Mouse (Mus musculus): ENCODE measurements around the gene Zfp541. TPM values are rescaled to one million over a fixed set of nuclear protein-coding genes. Genes with fewer than 3 reads are reported as not detected.

Zfp541 gene
- polyA plus RNA-seq (2014; fragmentation: Illumina TruSeq; extraction: RNeasy Lipid Tissue Mini Kit (QIAGEN cat#74804); ENCODE audit: low read depth, low replicate concordance): 3.0 TPM

DNA sequence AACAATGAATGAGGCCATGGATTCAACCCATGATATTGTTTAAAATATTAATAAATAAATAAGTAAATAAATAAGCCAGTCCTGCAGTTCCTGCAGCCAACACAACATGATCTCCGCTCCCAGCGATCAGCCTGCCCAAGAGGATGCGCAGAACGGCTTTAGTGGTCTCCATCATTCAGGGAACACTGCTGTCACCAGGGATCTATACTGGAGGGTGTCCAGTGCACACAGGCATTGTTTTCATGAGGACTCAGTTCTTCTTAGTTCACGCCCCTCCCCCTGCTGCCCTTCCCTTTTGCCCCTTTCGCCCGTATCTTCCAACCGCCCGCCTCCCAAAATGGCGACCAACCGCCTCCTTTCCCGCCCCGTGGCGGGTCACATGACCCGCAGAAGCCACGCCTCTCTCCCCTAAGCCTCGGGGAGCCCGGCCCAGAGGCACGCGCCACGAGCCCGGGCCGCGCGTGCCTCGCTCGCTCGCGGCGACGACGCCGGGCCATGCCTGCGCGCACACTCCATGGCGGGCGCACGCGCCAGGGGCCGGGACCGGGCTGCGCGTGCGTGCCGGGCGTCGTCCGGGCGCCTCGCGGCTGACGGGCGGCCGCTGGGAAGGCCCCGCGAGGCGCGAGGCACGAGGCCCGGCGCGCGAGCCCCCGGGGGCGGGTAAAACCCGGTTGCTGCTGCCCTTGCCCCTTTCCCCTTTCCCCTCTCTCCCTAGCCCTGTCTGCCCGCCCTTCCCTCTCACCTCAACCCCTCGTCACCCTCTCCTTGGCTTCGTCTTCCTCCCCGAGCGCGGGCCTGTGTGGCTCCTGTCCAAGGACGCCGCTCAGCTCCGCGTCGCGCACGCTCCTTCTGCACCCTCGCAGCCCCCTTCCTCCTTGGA, at the start of gene Zfp541:
Zfp541 (plus strand) TSS at position 596 of the 880 bp plus-strand sequence.

GRCm38 (mm10) chr7:16047338-16048146, 14.1 kb upstream of the Zfp541 start, which contains the start of gene Bicra:
Bicra (minus strand) TSS chr7:16047921.

DNA sequence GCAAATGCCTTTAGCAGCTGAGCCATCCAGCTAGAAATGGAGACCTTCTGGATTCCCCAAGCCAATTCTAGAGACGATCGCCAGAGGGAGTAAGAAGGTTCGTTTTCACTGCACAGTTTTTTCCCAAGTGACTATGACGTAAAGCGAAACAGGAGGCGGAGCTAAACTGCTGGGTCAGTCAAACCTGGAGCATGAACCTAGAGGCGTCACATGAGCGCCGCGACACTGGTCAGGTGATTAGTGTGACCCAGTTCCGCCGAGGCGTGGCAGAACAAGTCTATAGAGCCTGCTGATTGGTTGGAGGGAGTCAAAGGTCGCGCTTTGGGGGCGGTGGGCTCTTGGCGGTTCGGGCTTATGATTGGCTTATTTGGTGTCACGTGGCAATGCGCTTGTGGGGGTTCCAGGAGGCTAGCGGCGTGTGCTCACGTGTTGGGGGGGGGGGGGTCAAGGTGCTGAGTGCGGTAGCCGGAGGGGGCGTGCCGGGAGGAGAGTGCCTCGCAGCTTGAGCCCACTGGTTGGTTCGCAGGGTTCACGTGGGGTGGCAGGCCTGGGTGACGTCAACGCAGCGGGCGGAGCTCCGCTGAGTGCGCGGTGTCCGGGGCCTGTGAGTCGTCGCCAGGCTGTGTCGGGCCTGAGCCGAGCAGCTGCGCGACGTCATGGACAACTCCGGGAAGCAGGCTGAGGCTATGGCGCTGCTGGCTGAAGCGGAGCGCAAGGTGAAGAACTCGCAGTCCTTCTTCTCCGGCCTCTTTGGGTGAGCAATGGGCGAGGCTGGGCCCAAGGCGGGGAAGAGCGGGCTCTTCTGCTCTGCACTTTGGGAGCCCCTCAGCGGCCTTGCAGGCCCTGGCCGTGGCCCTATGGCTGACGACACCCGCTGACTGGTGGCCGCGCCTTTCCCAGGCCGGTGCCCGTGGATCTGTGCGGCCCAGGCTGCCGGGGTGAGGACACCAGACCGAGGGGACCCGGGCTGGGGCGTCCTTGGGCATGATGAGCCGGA, 36.7 kb downstream of the Zfp541 start, which contains the start of gene Napa:
Napa (plus strand) TSS at position 438 of the 997 bp plus-strand sequence.

DNA sequence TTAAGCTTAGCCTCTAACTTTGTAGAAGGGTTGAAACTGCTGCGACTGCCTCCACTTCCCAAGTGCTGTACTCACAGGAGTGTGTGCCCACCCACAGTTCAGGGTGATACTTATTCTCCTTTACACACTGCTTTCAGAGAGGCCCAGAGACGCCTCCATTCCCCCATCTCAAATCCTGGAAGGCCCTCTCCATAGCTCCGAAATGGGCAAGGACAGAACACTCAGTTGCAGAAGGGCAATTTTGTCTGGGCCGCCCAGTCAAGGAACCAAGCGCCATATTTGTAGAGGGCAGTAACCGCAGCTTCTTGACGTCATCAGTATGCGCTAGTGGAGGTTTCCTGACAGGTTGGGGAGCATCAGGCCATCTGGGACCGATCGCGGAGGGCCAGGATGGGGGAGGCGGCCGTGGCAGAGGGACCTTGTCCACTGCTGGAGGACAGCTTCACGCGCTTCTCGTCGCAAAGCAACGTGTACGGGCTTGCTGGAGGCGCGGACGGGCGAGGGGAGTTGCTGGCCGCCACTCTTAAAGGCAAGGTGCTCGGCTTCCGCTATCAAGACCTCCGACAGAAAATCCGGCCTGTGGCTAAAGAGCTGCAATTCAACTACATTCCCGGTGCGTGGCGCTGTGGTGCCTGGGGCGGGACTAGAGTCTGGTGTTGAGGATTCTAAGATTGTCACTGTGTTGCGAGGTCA, 58.1 kb downstream of the Zfp541 start, which contains the start of gene Kptn:
Kptn (plus strand) TSS at position 327 of the 693 bp plus-strand sequence.

DNA sequence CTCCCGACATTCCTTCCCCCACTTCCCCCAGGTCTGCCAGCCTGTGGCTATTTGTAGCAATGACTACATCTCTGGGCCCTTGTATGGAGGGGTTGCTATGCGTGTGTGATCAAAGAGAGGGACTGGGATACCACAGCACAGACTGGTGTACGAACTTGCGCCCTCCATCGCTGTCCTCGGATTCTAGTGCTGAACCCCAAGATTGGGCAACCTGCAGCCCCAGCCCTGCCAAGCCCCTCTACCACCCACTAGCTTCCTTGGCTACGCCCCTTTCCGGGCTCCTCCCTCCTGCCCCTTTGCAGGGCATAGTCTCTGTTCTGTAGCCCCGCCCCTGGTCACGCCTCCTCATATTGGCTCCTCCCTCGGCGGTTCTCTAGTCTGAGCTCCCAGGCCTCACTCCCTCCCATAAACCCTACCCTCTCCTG, 67.8 kb downstream of the Zfp541 start, which contains the start of gene Slc8a2:
Slc8a2 (plus strand) TSS at position 406 of the 425 bp plus-strand sequence.

Other genes with a start within 250 kb of the Zfp541 start
- not detected for gene Obox6, start 222.1 kb upstream of the Zfp541 start, polyA plus RNA-seq (2014; fragmentation: Illumina TruSeq; extraction: RNeasy Lipid Tissue Mini Kit (QIAGEN cat#74804); ENCODE audit: low read depth, low replicate concordance)
- not detected for gene Crx, start 181.8 kb upstream of the Zfp541 start, polyA plus RNA-seq (2014; fragmentation: Illumina TruSeq; extraction: RNeasy Lipid Tissue Mini Kit (QIAGEN cat#74804); ENCODE audit: low read depth, low replicate concordance)
- gene Crxos, start 179.2 kb upstream of the Zfp541 start, polyA plus RNA-seq (2014; fragmentation: Illumina TruSeq; extraction: RNeasy Lipid Tissue Mini Kit (QIAGEN cat#74804); ENCODE audit: low read depth, low replicate concordance): not detected
- gene Selenow, start 139.4 kb upstream of the Zfp541 start, polyA plus RNA-seq (2014; fragmentation: Illumina TruSeq; extraction: RNeasy Lipid Tissue Mini Kit (QIAGEN cat#74804); ENCODE audit: low read depth, low replicate concordance): 259 TPM
- gene Nop53, start 115.7 kb upstream of the Zfp541 start, polyA plus RNA-seq (2014; fragmentation: Illumina TruSeq; extraction: RNeasy Lipid Tissue Mini Kit (QIAGEN cat#74804); ENCODE audit: low read depth, low replicate concordance): 190 TPM
- 174 TPM for gene Ehd2, start 94.2 kb upstream of the Zfp541 start, polyA plus RNA-seq (2014; fragmentation: Illumina TruSeq; extraction: RNeasy Lipid Tissue Mini Kit (QIAGEN cat#74804); ENCODE audit: low read depth, low replicate concordance)
- 7.2 TPM for gene Bicra, start 13.9 kb upstream of the Zfp541 start, polyA plus RNA-seq (2014; fragmentation: Illumina TruSeq; extraction: RNeasy Lipid Tissue Mini Kit (QIAGEN cat#74804); ENCODE audit: low read depth, low replicate concordance)
- 151 TPM for gene Napa, start 36.6 kb downstream of the Zfp541 start, polyA plus RNA-seq (2014; fragmentation: Illumina TruSeq; extraction: RNeasy Lipid Tissue Mini Kit (QIAGEN cat#74804); ENCODE audit: low read depth, low replicate concordance)
- gene Kptn, start 58.1 kb downstream of the Zfp541 start, polyA plus RNA-seq (2014; fragmentation: Illumina TruSeq; extraction: RNeasy Lipid Tissue Mini Kit (QIAGEN cat#74804); ENCODE audit: low read depth, low replicate concordance): 19.4 TPM
- 0.88 TPM for gene Slc8a2, start 68.0 kb downstream of the Zfp541 start, polyA plus RNA-seq (2014; fragmentation: Illumina TruSeq; extraction: RNeasy Lipid Tissue Mini Kit (QIAGEN cat#74804); ENCODE audit: low read depth, low replicate concordance)
- gene Meis3, start 113.3 kb downstream of the Zfp541 start, polyA plus RNA-seq (2014; fragmentation: Illumina TruSeq; extraction: RNeasy Lipid Tissue Mini Kit (QIAGEN cat#74804); ENCODE audit: low read depth, low replicate concordance): 7.8 TPM
- 10.2 TPM for gene Dhx34, start 160.2 kb downstream of the Zfp541 start, polyA plus RNA-seq (2014; fragmentation: Illumina TruSeq; extraction: RNeasy Lipid Tissue Mini Kit (QIAGEN cat#74804); ENCODE audit: low read depth, low replicate concordance)
- 0.96 TPM for gene C5ar2, start 182.3 kb downstream of the Zfp541 start, polyA plus RNA-seq (2014; fragmentation: Illumina TruSeq; extraction: RNeasy Lipid Tissue Mini Kit (QIAGEN cat#74804); ENCODE audit: low read depth, low replicate concordance)
- 12.3 TPM for gene C5ar1, start 197.7 kb downstream of the Zfp541 start, polyA plus RNA-seq (2014; fragmentation: Illumina TruSeq; extraction: RNeasy Lipid Tissue Mini Kit (QIAGEN cat#74804); ENCODE audit: low read depth, low replicate concordance)
- 27.0 TPM for gene Inafm1, start 211.8 kb downstream of the Zfp541 start, polyA plus RNA-seq (2014; fragmentation: Illumina TruSeq; extraction: RNeasy Lipid Tissue Mini Kit (QIAGEN cat#74804); ENCODE audit: low read depth, low replicate concordance)
- gene Ccdc9, start 225.0 kb downstream of the Zfp541 start, polyA plus RNA-seq (2014; fragmentation: Illumina TruSeq; extraction: RNeasy Lipid Tissue Mini Kit (QIAGEN cat#74804); ENCODE audit: low read depth, low replicate concordance): 90.4 TPM
- 5.7 TPM for gene Bbc3, start 246.6 kb downstream of the Zfp541 start, polyA plus RNA-seq (2014; fragmentation: Illumina TruSeq; extraction: RNeasy Lipid Tissue Mini Kit (QIAGEN cat#74804); ENCODE audit: low read depth, low replicate concordance)

Measured in adipose tissue, adult 10 weeks (tissue).